Mouse (Mus musculus) regulatory T cell (primary cell): ENCODE results near the gene Nup210.

Source experiments
- in situ Hi-C: fragments of 300-600 bp; cut with MboI, MseI; formaldehyde crosslinking; loops from one replicate; pipeline ENCODE4 v1.15.1; 2025; ENCODE audit warnings: high pct_unique_total_duplicates

Nup210 gene

DNA sequence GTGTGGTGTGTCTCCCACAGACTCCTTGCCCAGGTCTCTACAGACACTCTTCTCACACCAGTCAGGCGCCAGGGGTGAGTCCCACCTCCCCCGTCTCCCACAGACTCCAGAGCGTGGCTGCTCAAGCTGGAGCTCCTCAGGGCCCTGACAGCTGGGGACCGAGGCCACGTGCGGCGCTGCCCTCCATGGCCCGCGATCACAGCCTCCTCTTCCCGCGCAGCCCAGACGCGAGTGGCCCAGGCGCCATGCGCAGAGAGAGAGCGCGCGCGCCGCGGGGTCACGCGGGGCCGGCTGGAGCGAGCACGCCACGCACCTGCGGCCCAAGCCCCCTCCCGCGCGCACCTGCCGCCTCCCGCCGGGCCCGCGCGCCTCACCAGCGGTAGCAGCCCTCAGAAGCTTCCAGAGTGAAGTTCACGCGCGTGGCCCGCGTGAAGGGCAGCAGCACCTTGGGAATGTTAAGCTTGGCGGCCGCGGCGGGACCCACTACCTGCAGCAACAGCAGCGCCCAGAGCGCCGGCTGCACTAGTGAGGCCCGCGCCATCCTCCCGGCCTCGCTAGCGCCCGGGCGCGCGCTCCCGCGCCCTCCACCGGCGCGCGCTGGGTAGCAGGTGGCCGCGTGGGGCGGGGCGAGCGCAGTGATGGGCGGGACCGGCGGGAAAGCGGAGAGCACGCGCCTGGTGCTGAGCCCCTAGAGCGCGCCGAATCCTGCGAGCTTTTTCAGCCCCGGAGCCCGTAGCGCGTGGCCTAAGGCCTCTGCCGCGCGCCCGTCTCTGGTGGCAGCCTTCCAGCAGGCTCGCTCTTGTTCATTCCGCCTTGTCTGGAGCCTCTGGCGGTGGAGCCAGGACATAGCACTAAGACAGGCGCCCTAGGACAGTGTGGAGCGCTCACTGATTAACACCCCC is at the start of gene Nup210:
Nup210 (minus strand) TSS at position 586 of the 902 bp plus-strand sequence.
- in situ Hi-C loops = no loop called here

DNA sequence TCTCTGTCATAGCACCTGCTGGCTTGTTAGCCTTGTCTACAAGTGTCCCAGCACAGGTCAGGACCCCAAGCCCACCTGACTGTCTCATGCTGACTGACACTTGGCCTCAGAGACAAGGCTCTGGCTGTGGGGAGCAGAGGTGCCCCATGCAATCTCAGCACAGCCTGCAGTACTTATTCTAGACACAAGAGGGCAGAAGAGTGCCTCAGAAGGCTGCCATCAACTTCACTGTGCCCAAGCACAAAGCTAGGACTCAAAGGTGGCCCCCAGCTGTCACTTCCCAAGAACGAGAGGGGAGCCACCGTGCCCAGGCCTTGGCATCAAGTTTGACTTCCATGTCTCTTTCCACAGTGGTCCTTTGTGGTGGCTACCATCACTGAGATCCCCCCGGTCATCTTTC is 48.6 kb upstream of the Nup210 start:
- in situ Hi-C loops = no loop called here

DNA sequence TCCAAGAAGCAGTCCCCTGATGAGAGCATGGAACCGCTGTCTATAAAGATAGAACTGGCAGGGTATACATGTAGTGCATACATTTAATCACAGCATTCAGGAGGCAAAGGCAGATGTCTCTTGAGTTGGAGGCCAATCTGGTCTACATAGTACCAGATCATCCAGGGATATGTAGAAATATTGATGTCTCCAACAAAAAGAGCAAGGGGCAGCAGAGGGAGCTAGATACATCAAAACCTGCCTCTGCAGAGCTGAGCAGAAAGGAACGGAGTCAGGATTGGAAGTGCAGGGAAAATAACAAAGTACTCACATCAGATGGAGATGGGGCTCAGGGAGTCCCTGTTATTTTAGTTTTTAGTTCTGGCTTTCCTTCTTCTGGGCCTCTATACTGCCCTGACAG is 48.0 kb upstream of the Nup210 start:
- in situ Hi-C loops = no loop called here

DNA sequence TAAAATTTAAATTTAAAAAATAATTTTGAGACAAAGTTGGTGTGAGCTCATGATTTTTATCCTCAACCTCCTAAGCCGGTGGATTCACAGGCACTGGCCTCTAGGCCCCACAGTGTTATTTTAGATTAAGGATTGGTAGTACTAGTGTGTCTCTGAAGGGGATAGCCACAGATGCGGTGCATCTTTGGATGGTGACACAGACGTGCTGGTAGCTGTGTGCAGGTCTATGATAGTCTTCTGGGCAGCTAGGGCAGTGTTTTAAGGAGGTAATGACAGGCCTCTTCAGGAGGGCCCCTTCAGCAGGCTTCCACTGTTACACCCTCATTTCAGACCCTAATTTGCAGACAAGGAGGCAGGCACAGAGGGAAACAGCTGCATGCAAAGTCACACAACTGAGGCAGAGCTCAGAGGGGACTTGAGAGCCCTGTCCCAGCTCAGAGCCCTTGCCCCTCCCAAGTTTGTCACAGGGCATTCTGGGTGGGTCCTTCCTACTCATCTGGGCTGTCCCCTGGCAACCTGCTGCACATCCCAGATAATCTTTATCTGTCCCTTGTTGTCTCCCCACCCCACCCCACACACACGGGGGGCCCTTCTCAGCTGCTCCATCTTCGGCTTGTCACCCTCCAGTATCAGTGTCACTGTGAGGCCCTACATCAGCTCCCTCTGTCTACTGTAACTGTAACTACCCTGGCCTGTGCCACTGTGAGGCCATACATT is 46.7 kb upstream of the Nup210 start:
- in situ Hi-C loops = no loop called here

DNA sequence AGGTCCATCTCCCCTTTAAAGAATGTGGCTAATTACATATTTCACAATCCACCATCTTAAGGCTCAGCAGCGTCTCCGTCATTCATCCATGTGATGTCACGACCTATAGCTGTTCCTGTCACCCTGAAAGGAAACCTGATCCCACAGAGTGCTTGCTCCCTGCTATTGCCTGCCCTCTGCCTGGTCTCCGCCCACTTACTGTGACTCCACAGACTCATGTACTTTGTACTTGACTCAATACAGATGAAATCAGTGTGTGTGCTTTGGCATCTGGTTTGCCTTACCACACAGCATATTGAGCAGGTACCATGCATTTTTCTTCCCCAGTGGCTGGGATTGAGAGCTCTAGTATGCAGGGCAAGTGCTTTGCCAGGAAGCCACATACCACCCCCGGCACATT is 45.7 kb upstream of the Nup210 start:
- in situ Hi-C loops = no loop called here

DNA sequence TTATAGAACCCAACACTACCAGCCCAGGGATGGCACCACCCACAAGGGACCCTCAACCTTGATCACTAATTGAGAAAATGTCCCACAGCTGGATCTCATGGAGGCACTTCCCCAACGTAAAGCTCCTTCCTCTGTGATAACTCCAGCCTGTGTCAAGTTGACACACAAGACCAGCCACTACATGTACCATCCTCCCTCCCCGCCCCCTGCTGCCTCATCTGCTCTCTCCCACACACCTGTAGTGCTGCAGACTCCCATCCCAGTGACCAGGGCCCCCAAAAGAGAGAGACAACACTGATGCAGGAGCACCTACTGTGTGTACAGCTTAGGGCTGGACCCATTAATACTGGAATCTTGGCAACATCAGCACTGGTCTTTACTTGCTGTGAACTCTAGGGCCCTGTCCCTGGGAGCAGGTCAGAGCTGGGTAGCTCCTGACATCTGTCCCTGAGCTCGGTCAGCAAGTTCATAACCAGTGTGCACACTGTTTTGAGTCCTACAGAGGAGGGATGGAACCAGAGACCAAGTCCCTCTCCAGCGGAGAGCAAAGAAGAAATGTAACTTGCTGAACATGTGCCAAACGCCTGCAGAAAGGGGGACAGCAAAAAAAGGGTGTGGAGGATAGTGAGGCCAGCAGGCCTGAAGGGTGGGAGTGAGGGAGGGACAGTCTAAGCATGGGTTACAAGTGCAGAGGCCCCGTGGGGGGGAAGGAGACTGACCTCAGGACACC is 45.0 kb upstream of the Nup210 start:
- in situ Hi-C loops = no loop called here

DNA sequence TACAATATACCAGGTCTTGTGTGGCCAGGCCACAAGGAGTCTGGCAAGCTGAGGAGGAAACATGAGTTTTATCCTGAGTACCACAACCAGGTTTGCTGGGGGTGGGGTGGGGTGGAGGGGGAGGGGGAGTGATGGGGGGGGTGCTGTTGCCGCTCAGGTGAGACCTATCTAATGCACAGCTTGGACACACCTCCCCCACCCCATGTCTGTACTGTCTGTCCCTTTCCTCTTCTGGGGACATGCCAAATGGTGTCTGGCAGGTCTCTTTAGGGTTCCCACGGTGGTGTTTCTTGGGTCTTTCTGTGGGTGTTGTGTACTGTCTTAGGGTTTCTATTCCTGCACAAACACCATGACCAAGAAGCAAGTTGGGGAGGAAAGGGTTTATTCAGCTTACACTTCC is 44.3 kb upstream of the Nup210 start:
- in situ Hi-C loops = no loop called here

DNA sequence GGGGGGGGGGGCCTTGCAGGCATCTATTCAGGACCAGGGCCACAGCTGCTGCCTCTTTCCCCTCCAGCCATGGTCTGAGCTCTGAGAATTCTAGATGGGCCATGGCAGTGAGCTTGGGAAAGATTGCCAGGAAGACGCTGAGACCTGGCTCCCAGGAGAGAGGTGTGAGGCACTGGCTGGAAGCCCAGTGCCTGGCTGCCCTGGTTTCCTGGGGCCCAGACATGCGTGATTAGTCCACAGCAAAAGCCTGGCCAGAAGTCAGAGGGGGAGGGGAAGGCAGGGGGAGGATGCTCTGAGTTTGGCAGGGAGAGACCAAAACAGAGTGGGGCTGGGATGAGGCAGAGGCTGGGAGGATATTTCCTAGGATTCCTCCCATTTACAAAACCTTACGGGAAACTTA is 43.8 kb upstream of the Nup210 start:
- in situ Hi-C loops = no loop called here

DNA sequence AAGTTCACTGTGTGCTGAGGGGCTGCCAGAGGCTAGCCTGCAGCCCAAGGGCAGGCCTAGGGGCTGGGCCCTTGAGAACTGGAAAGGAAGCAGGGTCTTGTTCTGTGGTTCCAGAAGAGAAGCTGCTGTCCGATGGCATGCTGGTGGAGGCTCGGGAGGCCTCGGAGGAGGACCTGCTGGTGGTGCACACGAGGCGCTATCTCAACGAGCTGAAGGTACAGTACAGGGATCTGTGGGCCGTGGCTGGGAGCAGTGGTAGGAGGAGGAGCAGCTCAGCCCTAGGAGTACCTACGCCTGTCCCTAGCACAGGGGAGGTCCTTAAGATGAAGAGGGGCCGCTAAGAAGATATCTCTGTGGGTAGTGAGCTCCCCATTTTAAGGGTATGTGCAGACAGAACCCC is 42.4 kb upstream of the Nup210 start:
- in situ Hi-C loops = no loop called here

DNA sequence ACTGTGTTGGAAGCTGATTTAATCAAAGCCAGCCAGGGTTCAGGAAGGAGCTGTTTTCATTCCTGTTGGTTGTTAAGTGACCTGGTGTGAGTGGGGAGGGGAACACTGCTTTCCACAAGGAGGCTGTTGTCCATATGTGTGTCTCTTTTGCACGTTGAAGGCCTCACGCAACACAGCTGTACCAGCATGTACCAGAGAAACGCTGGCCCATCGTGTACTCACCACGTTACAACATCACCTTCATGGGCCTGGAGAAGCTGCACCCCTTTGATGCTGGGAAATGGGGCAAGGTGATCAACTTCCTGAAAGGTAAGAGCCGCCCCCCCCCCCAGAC is 40.6 kb upstream of the Nup210 start:
- in situ Hi-C loops = no loop called here

DNA sequence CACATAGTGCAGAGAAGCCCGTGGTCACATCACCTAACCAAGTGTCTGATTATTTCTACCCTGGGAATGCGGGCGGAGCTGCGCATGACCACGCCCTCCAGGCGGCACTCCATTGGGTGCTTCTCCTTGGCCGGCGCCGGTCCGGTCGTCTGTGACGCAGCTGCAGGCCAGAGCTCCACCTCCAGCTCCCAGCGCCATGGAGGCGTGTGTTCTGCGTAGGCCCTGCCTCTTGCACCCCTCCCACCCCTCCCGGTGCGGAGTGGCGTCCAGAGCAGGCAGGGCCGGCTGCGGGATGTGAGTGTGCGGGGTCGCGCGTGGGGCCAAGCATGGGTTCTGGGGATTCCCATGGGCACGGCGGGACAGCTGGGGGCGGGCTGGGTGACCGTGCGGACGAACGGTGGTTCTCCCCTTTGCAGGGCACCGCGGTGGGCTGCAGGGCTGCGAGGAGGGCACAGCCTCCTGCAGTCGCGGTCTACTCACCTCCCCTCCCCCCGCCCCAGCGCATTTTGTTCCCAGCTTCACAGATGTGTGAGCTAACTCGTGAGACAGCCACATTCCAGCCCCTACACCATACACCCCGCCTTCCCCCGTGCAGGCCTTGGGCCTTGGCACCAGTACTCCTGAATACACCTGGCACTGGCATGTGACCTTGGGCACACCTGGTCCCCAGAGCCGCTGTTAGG is 40.1 kb upstream of the Nup210 start, which contains the start of gene Hdac11:
Hdac11 (plus strand) TSS at position 112 of the 683 bp plus-strand sequence.
- in situ Hi-C loops = no loop called here

DNA sequence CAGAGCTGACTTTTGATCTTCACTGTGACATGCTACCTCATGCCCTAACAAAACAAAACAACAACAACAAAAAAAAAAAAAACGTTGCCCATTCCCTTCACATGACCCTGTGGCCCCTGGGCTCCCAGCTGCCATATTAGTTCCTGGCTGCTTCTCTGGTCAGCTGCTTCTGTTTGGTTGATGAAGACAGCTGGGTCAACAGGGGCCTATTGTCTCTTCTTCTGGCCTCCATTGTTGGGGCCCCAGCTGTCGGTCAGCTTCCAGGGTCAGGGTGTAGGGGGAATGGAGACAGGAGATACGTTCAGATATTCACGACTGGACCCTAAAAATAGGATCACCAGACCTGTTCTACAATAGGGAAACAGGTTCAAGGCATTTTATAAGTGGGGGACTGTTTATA is 39.4 kb upstream of the Nup210 start:
- in situ Hi-C loops = no loop called here

DNA sequence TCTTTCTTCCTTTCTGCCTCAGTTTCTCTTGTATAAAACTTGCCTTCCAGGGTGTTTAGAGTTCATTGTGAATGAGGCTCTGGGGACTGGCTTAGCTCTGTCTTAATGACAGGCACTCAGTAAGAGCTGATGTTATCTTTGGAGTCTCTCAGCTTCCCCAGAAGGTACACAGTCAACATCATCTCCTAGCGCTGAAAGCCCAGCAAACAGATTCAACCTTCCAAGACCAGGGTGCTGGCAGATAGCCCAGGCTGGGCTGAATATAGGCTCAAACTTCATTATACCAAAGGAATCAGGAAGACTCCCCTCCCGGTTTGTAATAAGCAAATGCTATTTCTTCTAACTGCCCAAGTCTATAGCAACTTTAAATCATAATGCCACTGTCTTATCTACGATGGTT is 38.7 kb upstream of the Nup210 start:
- in situ Hi-C loops = no loop called here

DNA sequence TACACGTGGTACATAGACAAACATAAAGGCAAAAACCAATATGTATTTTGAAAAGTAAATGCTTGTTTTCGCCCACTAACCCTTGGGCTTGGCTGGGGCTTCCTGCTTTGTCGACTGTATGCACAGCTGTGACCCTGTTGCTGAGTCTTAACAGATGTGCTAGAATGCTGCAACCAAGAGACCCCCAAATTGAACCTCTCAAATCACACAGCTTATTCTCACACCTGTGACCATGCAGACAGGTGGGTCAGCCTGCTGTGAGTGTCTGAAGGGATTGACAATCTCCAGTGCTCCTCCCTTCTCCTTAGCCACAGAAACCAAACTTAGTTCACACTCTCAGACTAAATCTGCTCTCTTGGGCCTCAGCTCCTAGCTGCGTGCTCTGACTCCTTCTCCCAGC is 38.1 kb upstream of the Nup210 start:
- in situ Hi-C loops = no loop called here

DNA sequence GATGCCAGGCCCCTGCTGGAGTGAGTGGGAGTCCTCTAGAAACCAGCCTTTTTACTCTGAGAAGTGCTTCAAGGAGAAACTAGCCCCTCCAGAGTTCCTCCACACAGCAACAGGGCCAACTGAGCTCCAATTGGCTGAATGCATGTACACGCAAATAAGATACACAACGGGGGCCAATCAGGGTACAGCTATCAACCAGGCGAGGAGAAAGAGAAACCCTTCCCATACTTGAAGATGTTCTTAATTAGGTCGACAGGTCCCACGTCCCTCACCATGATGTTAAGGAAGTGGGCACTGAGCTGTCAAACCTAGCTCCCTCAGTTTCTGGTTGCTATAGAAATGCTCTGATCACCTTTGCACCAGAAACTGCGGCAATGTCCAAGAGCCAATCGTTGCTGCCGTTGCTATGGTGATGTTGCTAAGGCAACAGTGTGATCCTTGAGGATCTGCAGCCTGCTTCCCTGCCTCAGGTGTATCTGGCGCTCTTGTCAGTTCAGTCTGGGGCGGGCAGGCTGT is 37.0 kb upstream of the Nup210 start:
- in situ Hi-C loops = no loop called here

DNA sequence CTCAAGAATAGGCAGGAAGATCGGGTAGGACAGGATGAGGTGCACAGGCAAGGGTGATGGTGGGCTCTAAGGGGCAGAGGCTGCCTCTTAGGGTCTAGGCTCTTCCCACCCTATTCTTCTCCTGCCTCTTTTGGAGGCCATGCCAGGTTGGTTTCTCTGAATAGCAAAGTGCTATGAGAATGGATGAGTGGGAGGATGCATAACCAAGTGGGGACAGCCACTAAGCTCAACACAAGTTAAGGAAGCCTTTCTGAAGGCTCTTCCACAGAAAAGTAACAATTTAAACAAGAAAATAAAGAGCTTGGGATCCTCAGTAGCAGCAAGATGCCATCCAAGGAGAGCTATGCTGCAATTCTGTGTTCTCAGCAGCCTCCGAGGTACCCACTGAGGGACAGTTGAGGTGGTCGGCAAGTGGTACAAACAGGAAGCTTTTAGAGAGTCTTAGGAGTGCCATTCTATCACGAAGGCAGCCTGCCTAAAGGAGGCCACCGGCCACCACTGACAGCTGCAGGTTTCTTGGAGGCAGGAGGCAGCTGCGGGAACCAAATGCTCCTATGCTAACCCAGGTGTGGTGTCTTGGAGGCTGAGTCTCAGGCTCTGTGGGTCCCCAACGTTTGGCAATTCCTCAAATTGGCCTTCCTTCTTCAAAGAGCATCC is 36.4 kb upstream of the Nup210 start:
- in situ Hi-C loops = no loop called here

DNA sequence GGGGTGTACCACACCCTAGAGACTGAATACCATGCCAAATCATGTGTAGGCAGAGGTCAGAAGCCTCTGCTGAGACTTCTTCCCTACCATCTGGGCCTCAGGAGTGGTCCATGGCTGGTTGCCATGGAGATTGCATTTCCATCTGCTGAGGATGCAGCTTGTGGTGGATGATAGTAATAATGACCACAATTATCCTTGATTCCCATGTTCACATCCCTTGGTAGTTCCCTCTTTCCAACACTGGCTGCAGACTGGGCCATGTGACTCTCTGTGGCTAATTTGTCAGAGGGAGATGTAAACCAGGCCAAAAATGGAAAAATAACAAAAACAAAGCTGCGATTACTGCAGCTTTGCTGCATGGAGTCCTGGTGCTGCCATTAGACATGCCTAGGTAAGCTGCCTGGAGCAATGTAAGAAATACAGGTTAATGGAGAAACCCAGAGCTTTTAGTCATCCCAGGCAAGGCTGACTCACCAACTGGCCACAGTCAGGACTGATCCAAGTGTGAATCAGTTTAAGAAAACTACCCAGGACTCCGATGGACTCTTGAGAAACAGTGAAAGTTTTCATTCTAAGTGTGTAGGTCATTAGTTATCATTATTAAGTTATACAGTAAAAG is 30.6 kb upstream of the Nup210 start:
- in situ Hi-C loops = no loop called here

DNA sequence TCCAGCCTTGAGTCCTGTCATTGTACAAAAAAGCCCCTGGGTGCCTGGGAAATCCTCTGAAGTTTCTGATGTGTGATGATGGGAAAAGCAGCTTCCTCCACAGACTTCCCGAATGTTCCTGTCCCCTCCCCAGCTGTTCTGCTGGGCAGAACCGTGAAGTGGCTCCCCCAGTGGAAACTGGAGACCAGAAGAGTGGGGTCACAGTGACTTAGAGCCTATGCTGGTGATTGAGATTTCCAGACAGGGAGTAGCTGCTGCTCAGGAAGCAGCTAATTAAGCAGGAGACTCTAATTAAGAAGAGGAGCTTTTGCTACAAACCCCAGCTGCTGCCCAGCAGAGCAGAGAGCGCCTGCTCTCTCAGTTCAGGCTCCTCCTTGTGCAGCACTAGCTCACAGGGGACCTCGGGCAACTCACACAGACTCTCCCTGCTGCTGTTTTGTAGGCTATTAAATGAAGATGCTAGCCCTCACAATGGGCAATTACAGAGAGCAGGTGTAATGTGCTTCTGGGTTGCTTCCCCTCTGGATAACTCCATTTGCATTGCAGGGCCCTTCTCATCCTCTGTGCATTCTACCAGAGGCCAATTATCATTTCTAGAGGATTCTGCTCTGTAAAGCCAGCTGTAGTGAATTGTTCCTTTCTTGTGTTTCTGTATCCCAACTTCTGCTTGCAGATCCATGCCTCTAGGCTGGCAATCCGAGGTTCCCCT is 30.0 kb upstream of the Nup210 start:
- in situ Hi-C loops = no loop called here

DNA sequence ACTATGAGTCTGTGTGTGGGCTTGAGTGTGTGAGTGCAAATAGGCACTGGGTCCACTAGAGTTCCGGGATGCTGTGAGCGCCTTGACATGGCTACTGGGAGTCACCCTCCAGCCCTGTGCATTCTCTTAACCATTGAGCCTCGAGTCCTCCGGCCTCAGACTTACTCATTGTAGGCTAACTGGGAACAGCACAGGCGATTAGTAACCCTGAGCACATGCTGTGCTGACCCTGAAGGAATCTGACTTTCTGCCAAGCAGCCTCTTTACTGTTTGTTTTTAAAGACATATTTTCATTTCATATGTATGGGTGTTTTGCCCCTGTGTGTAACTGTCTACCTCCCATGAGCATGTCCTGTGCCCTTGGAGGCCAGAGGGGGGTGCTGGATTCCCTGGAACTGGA is 28.9 kb upstream of the Nup210 start:
- in situ Hi-C loops = no loop called here

DNA sequence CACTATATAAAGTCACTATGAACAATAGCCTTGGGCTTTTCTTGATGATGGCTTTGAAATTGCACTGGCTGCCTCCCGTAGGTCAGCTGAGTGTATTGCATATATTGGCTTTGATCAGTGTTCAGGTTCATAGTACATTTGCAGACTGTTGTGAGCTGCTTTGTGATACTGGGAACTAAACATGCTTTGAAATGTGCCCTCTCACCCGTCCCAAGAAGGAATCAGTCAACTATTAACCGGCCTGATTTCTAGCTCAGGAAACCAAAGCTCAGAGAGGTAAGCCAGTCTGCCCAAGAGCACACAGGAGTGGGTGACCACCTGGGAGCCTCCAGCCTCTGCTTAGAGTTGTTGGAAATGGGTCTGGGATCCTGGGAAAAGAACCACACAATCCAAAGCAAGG is 28.4 kb upstream of the Nup210 start:
- in situ Hi-C loops = no loop called here
